Mouse (Mus musculus) telencephalon, adult 2 months (tissue): Measurements from ENCODE around the gene Kcnip3.

Experiments used
- DNase-seq: peaks from one replicate; pipeline ENCODE4 v3.0.0-alpha.2; 2011; ENCODE audit warnings: low read depth, low spot score

Kcnip3 gene

GRCm38 (mm10) chr2:127522006-127522441 is at the start of gene Kcnip3:
Kcnip3 (minus strand) TSS chr2:127522094.
- DNase-seq: peak; percentile 81

DNA sequence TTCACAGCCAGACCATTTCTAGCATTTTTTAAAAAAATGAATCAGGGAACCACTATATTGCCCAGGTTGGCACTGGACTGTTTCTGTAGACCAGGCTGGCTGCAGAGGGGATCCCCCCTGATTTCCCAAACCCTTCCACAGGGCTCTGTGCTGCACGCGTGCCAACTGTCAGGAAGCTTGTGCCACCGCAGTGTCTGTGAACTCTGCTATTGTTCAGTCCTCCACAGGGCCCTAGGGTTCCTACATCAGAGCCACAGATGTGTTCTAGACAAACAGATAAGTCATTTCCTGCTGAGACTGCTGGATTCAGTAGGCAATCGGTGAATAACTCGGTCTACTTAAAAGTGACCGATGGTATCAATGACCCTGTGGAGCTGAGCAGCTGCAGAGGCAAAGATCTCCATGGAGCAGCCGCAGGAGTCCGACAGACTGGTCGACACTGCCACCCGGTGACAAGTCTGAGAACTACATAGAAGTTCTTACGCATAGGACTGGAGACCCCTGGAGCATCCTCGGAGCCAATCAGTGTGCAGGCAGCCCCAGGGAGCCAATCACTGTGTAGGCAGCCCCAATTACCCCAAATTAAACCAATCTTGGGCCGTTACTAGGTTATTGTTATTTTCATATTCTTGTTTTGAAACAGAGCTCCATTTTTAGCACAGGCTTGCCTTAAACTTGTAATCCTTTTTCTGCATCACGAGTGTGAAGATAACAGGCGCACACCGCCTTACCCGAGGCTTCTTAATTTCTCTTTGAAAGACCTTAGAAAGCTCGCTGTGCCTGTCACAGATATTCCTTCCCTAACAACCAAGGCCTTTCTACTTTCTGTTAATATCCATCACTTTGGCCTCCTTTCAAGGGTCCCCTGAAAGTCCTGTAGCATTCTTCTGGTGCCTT is 37.4 kb upstream of the Kcnip3 start:
- DNase-seq: peak; percentile 83

GRCm38 (mm10) chr2:127551078-127551477 is 29.2 kb upstream of the Kcnip3 start:
- no peak for DNase-seq

- DNase-seq: no peak
Observed at GRCm38 (mm10) chr2:127550446-127550845, 28.6 kb upstream of the Kcnip3 start.

DNA sequence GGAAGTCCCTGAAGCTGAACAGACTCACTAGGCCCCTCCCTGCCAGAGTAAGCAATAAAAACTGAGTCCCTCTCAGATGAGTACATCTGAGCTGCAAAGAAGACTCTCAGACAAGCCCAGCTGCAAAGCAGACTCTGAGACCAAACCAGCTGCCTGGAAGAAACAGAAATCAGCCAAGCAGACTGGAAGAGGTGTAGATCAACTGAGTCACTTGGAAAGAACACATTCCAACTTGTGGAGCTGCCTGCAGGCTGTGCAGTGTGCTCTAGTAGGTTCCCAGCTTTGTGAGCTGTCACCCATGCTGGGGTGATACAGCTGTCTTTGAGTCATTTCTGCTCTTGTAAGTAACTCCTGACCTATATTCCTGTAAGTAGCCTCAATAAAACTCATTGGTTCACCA is 27.8 kb upstream of the Kcnip3 start:
- DNase-seq: no peak

DNA sequence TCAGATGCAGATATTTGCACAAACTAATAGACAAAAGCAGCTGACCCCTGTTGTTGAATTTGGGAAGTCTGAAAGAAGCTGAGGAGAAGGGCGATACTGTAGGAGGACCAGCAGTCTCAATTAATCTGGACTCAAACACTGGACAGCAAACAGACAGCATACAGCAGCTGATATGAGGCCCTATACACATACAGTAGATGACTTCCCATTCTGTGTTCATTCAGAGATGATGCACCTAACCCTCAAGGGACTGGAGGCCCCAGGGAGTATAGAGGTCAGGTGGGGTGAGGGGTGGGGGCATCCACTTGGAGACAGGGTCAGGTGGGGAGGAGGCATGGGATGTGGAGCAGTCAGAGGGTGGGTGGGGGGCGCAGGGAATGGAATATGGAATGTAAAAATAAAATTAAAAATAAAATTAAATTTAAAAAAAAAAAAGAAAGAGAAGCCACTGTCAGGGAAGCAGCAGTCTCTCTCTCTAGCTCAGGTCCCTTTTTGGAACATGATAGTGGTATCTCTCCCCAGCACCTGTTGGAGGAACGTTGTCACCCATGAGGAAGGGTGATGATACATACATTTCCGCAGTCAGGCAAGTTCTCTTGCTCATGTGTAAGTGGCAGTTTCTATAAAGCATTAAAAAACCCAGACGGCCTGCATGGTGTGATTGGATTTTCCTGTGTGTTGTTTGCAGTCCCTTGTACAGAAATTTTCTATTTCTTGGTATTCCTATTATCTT is 26.6 kb upstream of the Kcnip3 start:
- DNase-seq: no peak

DNA sequence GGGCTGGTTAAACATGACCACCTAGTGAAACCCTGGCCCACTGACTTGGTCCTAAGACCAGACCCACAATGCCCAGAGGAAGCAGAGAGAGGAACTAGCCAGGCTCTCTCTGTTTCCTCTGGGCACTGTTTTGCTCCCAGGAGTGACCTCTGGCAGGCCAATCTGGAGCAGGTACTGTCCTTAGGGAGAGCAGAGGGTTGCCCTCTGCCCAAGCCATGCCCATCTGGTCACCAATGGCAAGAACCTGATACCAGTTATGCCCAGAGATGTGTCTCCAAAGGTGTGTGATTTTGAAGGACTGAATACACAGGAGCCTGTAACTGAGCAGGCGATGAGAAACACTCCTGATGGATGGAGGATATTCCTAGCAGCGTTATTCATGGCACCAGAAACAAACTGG is 19.8 kb upstream of the Kcnip3 start:
- no peak for DNase-seq

DNA sequence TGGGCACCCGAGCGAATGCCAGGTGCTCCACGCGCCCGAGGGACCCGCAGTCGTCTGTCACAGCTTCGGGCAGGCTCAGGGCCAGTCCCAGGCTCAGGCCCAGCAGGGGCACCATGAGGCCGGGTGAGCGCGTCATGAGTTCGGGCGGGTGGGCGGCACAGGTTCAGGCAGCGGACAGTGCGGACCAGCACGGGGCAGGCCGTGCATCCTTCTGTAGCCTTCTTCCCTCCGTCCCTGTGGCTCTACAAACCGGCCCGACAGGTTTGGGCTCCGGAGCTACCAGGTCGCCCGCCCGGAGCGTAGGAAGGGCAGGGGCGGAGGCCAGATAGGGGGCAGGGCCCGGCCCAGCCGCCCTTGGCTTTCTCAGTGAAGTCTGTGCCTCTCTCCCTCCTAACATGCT is 19.3 kb upstream of the Kcnip3 start, which contains the start of gene Prom2:
Prom2 (minus strand) TSS at position 283 of the 400 bp plus-strand sequence.
- no peak for DNase-seq

- no peak for DNase-seq
Observed at GRCm38 (mm10) chr2:127539494-127539893, 17.6 kb upstream of the Kcnip3 start.

- DNase-seq: peak; percentile 73
Observed at GRCm38 (mm10) chr2:127537548-127537947, 15.7 kb upstream of the Kcnip3 start.

- DNase-seq: peak; percentile 72
Observed at GRCm38 (mm10) chr2:127535363-127535762, 13.5 kb upstream of the Kcnip3 start.

DNA sequence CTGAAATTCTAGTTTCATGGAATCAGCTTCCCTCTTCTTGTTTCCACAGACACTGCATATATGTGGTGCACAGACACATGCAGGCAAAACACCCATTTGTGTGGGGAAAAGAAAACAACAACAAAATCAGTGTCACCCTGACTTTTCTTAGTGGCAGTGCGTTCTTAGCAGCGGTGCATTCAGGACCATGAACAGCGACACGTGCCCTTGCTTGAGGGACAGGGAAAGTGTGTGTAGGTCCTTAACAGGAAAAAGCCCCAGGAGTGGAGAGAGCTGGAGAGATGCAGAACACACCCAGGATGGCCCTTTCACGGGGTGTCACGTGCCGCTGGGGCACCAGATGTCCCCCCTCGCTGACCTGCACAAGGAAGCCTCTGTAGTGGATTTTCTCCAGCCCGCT is 10.5 kb upstream of the Kcnip3 start:
- DNase-seq: no peak

GRCm38 (mm10) chr2:127531592-127531991 is 9.7 kb upstream of the Kcnip3 start:
- no peak for DNase-seq

DNA sequence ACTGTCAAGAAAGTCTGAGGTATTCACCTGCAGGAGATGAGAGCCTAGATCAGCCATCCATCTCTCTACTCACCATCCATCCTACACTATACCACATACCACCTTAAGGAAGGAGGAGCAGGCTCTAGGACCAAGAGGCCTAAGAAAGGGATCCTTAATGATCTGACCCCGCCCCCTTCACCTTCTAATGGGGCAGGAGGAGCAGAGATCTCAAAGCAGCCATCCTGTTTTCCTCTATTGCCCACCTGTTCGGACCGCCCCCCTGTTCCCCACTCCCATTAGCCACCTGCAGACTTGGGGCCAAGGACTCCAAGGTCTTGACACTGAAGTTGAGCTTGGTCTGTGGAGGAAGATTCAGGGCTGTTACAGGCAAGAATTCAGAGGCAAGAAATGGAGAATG is 8.5 kb upstream of the Kcnip3 start:
- no peak for DNase-seq

- DNase-seq: no peak
Observed at GRCm38 (mm10) chr2:127525004-127525775, 3.3 kb upstream of the Kcnip3 start.

DNA sequence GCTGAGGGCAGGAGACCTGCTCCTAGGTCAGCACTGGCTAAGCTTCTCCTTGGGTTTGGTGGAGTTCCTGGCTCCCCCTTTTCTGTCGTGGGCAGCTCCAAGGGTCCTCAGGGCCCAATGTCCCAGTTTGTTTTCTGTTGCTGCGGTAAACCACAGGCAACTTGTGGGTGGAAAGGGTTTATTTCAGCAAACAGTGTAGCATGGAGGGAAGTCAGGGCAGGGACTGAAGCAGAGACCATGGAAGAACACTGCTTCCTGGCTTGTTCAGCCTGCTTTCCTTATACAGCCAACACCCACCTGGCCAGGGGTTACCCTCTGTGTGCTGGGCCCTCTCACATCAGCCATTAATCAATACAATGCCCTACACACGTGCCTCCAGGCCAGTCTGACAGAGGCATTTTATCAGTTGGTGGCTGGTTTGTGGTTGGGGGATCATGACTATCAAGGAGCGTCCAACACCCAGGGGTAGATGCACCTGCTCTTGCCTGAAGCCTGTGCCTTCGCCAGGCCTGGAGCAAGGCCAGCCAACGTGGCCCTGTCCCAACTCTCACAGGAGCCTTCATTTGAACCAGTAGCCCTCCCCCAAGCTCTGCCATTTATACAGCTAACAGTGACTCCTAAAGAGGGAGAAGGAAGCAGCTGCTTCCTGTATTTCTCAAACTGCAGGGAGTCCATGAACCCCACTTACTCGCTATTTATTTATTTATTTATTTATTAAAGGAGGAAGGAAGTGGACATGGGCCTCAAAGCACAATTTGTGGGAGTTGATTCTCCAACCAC is 2.2 kb upstream of the Kcnip3 start:
- no peak for DNase-seq

DNA sequence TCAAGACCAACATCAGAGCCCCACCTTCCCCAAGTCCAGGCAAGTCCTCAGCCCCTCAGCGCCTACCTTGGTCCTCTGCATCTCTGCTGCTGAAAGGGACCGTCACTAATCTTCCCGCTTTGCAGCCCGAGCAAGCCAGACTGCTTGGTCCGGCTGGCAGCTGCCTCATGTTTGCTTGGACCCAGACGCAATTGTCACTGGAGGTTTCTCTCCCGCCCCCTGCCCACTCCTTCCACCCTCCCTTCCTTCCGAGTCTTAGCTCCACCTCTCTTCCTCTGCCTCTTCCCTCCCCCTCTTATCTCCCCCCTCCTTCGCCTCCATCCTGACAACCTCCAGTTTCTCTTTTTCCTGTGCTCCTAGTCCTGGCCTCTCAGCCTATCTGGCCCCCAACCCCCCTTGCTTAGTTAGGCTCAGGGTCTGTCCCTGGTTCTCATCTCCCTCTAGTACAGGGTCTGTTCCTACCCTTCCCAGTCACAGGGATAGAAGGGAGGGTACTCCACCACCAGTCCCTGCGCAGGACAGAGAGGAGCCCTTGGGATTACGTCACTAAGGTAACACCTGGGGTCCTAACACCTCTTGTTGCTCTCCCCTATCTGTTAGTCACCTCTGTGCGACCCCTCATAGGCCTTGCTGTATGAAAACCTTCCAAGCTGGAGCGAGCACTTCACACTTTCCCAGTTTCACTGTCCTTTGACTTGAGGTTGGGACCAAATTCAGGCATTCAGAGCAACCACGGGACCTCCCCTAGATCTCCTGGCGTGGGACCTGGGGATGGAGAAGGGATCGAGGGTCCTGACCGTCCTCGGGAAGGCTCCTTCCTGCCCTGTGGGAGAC is 505 bp downstream of the Kcnip3 start:
- DNase-seq: peak; percentile 84

DNA sequence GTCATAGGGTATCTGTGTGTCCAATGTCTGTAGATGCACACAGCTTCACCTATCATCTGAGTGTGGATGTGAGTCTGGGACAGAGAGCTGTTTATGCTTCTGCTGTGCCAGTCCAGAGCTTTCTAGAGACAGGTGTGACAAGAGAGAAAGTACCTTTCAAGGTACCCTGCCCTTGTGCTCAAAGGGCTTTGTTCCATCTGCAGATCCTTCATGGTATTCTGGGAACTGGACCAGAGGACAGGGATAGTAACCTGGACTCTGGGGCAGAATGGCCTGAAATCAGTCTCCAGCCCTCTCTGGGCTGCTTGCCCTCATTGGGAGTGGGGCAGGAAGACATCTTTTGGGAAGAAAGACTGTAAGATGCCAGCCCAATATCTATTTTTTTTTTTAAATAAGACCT is 1.8 kb downstream of the Kcnip3 start:
- DNase-seq: no peak

DNA sequence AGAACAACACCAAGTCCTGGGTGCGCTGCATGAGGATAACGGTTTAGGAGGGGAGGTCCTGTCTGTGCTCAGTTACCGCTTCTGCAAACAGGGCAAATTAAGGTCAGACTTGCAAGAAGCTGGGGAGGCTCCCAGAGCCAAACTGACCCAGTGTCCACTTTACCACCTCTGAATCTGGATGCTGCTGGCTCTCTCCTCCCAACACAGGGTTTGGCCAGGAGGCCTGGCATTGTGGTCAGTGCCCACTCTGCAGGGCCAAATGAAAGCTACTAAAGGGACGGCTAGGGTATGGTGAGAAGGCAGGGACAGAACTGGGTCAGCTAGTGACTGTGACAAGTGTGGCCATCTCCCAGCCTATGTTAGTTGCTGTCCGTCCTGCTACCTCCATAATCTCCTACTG is 2.6 kb downstream of the Kcnip3 start:
- DNase-seq: no peak

GRCm38 (mm10) chr2:127518831-127519230 is 3.1 kb downstream of the Kcnip3 start:
- DNase-seq: no peak
